Mouse (Mus musculus) layer of hippocampus, adult 2 months (tissue): Measurements from ENCODE around the gene Zfp142. TPM values are rescaled to one million over a fixed set of nuclear protein-coding genes. Genes with fewer than 3 reads are reported as not detected.
A peak's percentile ranks its signal among the peaks of the same experiment; 100 is the strongest.

ENCODE experiments used
- DNase-seq, 2 experiments: peaks; one replicate each; pipeline ENCODE4 v3.0.0; 2022; ENCODE audit warnings: low spot score in 2 of 2
- H3K27ac ChIP-seq: fragments of 200-600 bp; 2 replicates; pipeline ENCODE4 v1.8.1; 2022
- H3K4me3 ChIP-seq: fragments of 200-600 bp; 2 replicates; pipeline ENCODE4 v1.8.1; 2022; ENCODE audit warnings: mild to moderate bottlenecking
- CTCF ChIP-seq: fragments of 200-600 bp; conservative IDR thresholded peaks from 2 replicates; pipeline ENCODE4 v1.8.1; 2022; ENCODE audit warnings: antibody characterized with exemption, mild to moderate bottlenecking, moderate library complexity
- microRNA-seq, 2 experiments: library from miRNA; unstranded; fragments of <30 nt; microRNA quantifications; one replicate each; pipeline ENCODE4 v1.2.0; 2021
- total RNA-seq, 2 experiments: library from RNA; stranded (reverse); gene quantifications; 2 replicates each; pipeline ENCODE4 v1.2.3; 2021

The Zfp142 gene
- total RNA-seq, 2 experiments from 2014 or later, result 30.7 to 30.8 TPM

DNA sequence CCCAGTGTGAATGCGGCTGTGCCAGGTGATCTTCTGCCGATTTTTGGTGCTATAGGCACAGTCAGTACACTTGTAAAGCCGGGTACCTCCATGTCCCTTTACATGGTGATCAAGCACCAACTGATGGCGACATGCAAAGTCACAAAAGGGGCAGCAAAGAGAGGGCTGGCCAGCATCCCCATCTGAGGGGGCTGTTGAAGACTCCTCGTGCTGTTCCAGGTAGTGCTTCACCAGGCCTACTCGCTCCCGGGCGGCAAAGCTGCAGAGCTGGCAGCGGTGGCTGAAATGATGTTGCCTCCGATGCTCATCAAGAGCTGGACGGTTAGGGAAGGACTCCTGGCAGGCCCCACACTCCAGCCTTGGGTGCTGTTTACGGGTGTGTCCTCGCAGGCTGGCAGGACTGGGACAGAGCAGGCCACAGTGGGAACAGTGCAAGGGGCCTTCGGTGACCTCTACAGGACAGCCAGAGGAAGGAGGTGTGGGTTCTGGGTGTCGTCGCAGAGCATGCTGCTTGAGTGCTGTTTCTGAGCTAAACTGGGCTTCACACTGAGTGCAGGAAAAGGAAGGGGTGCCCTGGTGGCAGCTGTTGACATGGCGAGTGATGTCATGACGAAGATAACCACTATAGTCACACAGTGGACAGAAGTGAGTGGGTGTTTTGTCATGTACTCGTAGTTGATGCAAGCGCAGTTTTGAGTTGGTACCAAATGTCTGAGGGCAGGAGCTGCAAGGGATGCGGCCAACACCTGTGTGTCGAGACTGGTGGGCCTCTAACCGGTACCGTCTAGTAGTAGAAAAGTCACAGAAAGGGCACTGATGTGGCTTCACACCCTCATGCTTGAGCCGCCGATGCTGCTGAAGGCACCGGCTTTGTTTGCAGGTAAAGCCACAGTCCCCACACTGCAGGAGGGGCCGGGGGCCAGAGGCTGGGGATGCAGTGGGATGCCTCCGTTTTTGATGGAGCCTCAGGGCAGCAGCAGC, 18.0 kb downstream of the Zfp142 start:
- TF ChIP-seq CTCF, result no peak; the same call in 1 of the 2 replicates
- Histone ChIP-seq H3K27ac (no peak overlapping the region), H3K4me3 (no peak overlapping the region)
- DNase-seq, result no peak

GRCm38 (mm10) chr1:74565834-74566233, 22.2 kb downstream of the Zfp142 start:
- no peak for TF ChIP-seq CTCF
- H3K4me3 ChIP-seq, result no peak overlapping the region

GRCm38 (mm10) chr1:74559061-74559460, 29.0 kb downstream of the Zfp142 start:
- DNase-seq, result no peak
- no peak overlapping the region for H3K27ac ChIP-seq
- no peak for TF ChIP-seq CTCF
- H3K4me3 ChIP-seq, result no peak overlapping the region

More at GRCm38 (mm10) chr1:74565834-74566233, 22.2 kb downstream of the Zfp142 start:
- no peak overlapping the region for H3K27ac ChIP-seq
- DNase-seq, result no peak

DNA sequence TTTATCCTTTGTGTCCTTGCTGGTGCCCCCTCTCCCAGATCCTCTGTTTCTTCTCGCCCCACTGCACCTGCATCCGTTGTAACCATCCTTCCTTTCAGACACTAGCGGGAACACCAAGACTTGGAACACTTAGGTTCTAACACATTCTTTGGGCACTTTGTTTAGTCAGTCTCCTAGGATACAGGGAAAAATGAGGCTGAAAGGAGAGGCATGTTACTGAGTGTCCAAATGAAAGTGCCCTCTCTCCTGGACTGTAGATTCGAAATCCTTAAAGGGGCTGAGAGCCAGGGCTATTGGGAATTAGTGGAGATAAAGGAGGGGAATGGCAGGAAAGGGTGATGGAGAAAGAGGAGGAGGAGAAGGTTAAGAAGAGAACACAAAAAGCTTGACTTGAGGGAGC, 43.9 kb downstream of the Zfp142 start, which contains the start of gene Usp37:
Gene Usp37 (minus strand): TSS at position 101 of the 400 bp plus-strand sequence.
- Histone ChIP-seq H3K27ac (peak within 1 kb of the TSS; percentile 86), H3K4me3 (peak within 1 kb of the TSS; percentile 46)
- DNase-seq, result peak in 1 of 2 experiments; percentile 3
- no peak for TF ChIP-seq CTCF

GRCm38 (mm10) chr1:74542451-74542961, 45.5 kb downstream of the Zfp142 start, which contains the start of gene Plcd4:
Gene Plcd4, plus strand, starts transcription at chr1:74542888.
- DNase-seq, result peak; percentile 17 to 19
- no peak for TF ChIP-seq CTCF
- Histone ChIP-seq H3K4me3 (peak within 1 kb of the TSS; percentile 46), H3K27ac (peak within 1 kb of the TSS; percentile 86)

DNA sequence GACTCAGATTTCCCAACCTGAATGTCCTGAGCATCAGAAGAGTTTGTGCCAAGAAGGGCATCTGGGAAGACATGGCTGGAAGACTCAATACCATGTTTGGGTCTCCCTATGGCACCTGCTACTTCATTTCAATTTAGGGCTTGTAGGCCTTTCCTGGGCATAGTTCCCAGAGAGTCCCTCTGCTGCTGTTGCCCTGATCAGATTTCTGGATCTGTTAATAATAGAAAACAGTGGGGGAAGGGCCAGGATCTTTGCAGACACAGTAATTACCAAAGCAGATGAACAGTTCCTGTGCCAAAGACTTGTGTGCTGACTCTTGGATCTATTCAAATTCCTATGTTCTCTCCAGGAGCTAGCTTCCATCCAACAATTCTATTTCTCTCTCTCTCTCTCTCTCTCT, 49.4 kb downstream of the Zfp142 start:
- peak; percentile 71 to 77 for DNase-seq
- Histone ChIP-seq H3K27ac (peak overlapping the region; percentile 48; the same call in 1 of the 2 replicates), H3K4me3 (no peak overlapping the region)
- TF ChIP-seq CTCF, result no peak

- no peak for DNase-seq
- TF ChIP-seq CTCF, result no peak
- H3K4me3 ChIP-seq, result no peak overlapping the region
- no peak overlapping the region for H3K27ac ChIP-seq
Observed at GRCm38 (mm10) chr1:74528589-74528988, 59.5 kb downstream of the Zfp142 start.

- TF ChIP-seq CTCF, result no peak
- Histone ChIP-seq H3K27ac (no peak overlapping the region), H3K4me3 (no peak overlapping the region)
- DNase-seq, result no peak
Observed at GRCm38 (mm10) chr1:74524746-74525145, 63.3 kb downstream of the Zfp142 start.

DNA sequence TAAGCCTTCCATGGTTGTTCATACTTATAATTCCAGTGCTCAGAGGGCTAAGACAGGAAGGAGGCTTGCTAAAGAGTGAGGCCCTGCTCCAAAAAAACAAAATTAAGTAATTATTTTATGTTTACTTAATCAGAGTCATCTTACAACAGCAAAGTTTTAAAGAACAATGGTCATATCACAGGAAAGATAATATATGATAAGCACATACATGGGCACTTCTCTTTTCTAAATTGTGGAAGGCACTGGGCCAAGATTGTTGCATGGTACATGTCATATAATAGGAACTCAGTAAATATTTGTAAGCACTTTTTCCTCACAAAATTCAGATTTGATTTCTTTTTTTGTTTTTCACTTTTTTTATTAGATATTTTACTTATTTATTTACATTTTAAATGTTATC, 68.2 kb downstream of the Zfp142 start:
- no peak for DNase-seq
- Histone ChIP-seq H3K4me3 (no peak overlapping the region), H3K27ac (no peak overlapping the region)
- TF ChIP-seq CTCF, result no peak

Small RNAs within 50 kb of the gene (microRNA-seq; reads per million reads assigned to microRNA genes)
- 0 reads per million in 2 experiments for gene Gm25035

Other genes with a start within 250 kb of the Zfp142 start
- gene Catip, start 226.1 kb downstream of the Zfp142 start, total RNA-seq, result 1 to 10 TPM; 1.1 to 1.8 TPM
- 1 to 10 TPM; 3.1 to 3.9 TPM for gene Slc11a1, start 213.1 kb downstream of the Zfp142 start, total RNA-seq
- gene Ctdsp1, start 196.7 kb downstream of the Zfp142 start, total RNA-seq, result 10 to 100 TPM; 26.4 to 28.8 TPM
- gene Vil1, start 178.9 kb downstream of the Zfp142 start, total RNA-seq, result under 1 TPM; 0.49 to 0.72 TPM
- 10 to 100 TPM; 21.9 to 24.0 TPM for gene Cnot9, start 82.2 kb downstream of the Zfp142 start, total RNA-seq
- 10 to 100 TPM; 18.4 to 20.4 TPM for gene Plcd4, start 45.4 kb downstream of the Zfp142 start, total RNA-seq
- 10 to 100 TPM; 22.9 to 23.4 TPM for gene Usp37, start 44.0 kb downstream of the Zfp142 start, total RNA-seq
- 10 to 100 TPM; 23.7 to 24.8 TPM for gene Bcs1l, start within 50 bp of the Zfp142 start, total RNA-seq
- 10 to 100 TPM; 67.7 to 71.5 TPM for gene Rnf25, start 13.2 kb upstream of the Zfp142 start, total RNA-seq
- 1 to 10 TPM; 3.3 to 5.6 TPM for gene Stk36, start 13.2 kb upstream of the Zfp142 start, total RNA-seq
- gene Ttll4, start 73.5 kb upstream of the Zfp142 start, total RNA-seq, result 10 to 100 TPM; 23.9 to 24.5 TPM
- 1 to 10 TPM; 2.7 to 3.1 TPM for gene Cyp27a1, start 125.3 kb upstream of the Zfp142 start, total RNA-seq
- not detected for gene Prkag3, start 161.0 kb upstream of the Zfp142 start, total RNA-seq
- 1 to 10 TPM in 1 of 2 experiments, under 1 TPM in 1; 0.79 to 1.1 TPM for gene Wnt6, start 183.6 kb upstream of the Zfp142 start, total RNA-seq
- gene Wnt10a, start 203.3 kb upstream of the Zfp142 start, total RNA-seq, result 1 to 10 TPM; 2.5 to 3.3 TPM